Mouse (Mus musculus): ENCODE results near the gene Map3k13. TPM values are rescaled to one million over a fixed set of nuclear protein-coding genes. Genes with fewer than 3 reads are reported as not detected.

The Map3k13 gene
- polyA plus RNA-seq, 1 experiment from 2014 or later = 2.2 TPM

DNA sequence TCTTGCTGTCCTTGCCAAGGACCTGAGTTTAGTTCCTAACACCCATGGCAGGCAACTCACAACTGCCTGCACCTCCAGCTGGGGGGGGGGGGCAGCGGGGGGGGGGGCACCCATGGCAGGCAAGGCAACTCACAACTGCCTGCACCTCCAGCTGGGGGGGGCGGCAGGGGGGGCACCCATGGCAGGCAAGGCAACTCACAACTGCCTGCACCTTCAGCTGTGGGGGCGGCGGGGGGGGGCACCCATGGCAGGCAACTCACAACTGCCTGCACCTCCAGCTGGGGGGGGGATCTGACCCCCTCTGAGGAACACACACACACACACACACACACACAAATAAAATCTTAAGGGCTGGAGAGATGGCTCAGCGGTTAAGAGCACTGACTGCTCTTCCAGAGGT lies 175.7 kb downstream of the Map3k13 start:
- Histone ChIP-seq H3K9me3 (ENCODE audit: control insufficient read depth, low read length) (no peaks in the 10 kb centered on the region), H3K27ac (ENCODE audit: low read length) (no peak overlapping the region), H3K36me3 (ENCODE audit: control insufficient read depth, insufficient read depth, low read length) (no peaks in the 10 kb centered on the region), H3K9ac (ENCODE audit: low read depth, low read length) (no peak overlapping the region), H3K4me2 (ENCODE audit: low read depth, low read length) (no peak overlapping the region), H3K27me3 (replicated peaks; ENCODE audit: control insufficient read depth, insufficient read depth, low read length) (no peaks in the 10 kb centered on the region), H3K4me1 (ENCODE audit: control insufficient read depth, insufficient read depth, low read length) (no peaks in the 10 kb centered on the region), H3K4me3 (ENCODE audit: low read length) (no peak overlapping the region)
- WGBS = 86% methylated on average over 5 of the region's 5 CpGs
- ATAC-seq = no peak

- Histone ChIP-seq H3K9me3 (ENCODE audit: control insufficient read depth, low read length) (no peaks in the 10 kb centered on the region), H3K27ac (ENCODE audit: low read length) (no peak overlapping the region), H3K4me3 (ENCODE audit: low read length) (no peak overlapping the region), H3K9ac (ENCODE audit: low read depth, low read length) (no peak overlapping the region), H3K4me2 (ENCODE audit: low read depth, low read length) (no peak overlapping the region), H3K27me3 (replicated peaks; ENCODE audit: control insufficient read depth, insufficient read depth, low read length) (no peaks in the 10 kb centered on the region), H3K4me1 (ENCODE audit: control insufficient read depth, insufficient read depth, low read length) (no peaks in the 10 kb centered on the region), H3K36me3 (ENCODE audit: control insufficient read depth, insufficient read depth, low read length) (no peaks in the 10 kb centered on the region)
- ATAC-seq = no peak
- WGBS = 68% methylated on average over 6 of the region's 6 CpGs
These were observed 176.4 kb downstream of the Map3k13 start for GRCm38 (mm10) chr16:21970536-21970935.

- WGBS = 73% methylated on average over 4 of the region's 4 CpGs
- Histone ChIP-seq H3K36me3 (ENCODE audit: control insufficient read depth, insufficient read depth, low read length) (no peaks in the 10 kb centered on the region), H3K4me2 (ENCODE audit: low read depth, low read length) (no peak overlapping the region), H3K9ac (ENCODE audit: low read depth, low read length) (no peak overlapping the region), H3K9me3 (ENCODE audit: control insufficient read depth, low read length) (no peaks in the 10 kb centered on the region), H3K4me3 (ENCODE audit: low read length) (no peak overlapping the region), H3K4me1 (ENCODE audit: control insufficient read depth, insufficient read depth, low read length) (no peaks in the 10 kb centered on the region), H3K27ac (ENCODE audit: low read length) (no peak overlapping the region), H3K27me3 (replicated peaks; ENCODE audit: control insufficient read depth, insufficient read depth, low read length) (no peaks in the 10 kb centered on the region)
- ATAC-seq = no peak
These were observed 177.3 kb downstream of the Map3k13 start for GRCm38 (mm10) chr16:21971446-21971845.

GRCm38 (mm10) chr16:21976203-21976602 lies 182.1 kb downstream of the Map3k13 start:
- Histone ChIP-seq H3K4me2 (ENCODE audit: low read depth, low read length) (no peak overlapping the region), H3K27ac (ENCODE audit: low read length) (no peak overlapping the region), H3K4me3 (ENCODE audit: low read length) (no peak overlapping the region), H3K36me3 (ENCODE audit: control insufficient read depth, insufficient read depth, low read length) (no peaks in the 10 kb centered on the region), H3K9me3 (ENCODE audit: control insufficient read depth, low read length) (no peaks in the 10 kb centered on the region), H3K9ac (ENCODE audit: low read depth, low read length) (no peak overlapping the region), H3K27me3 (replicated peaks; ENCODE audit: control insufficient read depth, insufficient read depth, low read length) (no peaks in the 10 kb centered on the region), H3K4me1 (ENCODE audit: control insufficient read depth, insufficient read depth, low read length) (no peaks in the 10 kb centered on the region)
- no peak for ATAC-seq
- WGBS = 10% methylated on average over 16 of the region's 16 CpGs

DNA sequence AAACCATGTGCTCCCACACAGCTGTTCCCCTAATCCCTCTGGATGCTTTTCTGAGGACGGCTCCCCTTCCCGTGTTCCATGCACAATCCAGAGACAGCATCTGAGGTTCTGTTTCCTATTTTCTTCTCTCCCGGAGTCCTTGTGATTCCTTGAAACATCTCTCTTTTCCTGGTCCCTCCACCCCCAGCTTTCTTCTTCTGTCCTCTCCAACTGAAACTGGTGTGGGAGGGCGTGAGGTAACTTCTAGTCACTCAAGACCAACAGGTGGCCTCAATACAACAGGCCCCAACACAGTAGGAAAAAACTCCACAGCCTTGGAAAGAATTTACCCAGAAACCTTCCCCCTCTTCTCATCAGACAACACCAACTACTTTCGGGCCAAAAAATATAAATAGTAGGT lies 183.2 kb downstream of the Map3k13 start:
- ATAC-seq = no peak
- Histone ChIP-seq H3K4me1 (ENCODE audit: control insufficient read depth, insufficient read depth, low read length) (no peaks in the 10 kb centered on the region), H3K9me3 (ENCODE audit: control insufficient read depth, low read length) (no peaks in the 10 kb centered on the region; the same call in 1 of the 2 replicates), H3K9ac (ENCODE audit: low read depth, low read length) (no peak overlapping the region), H3K4me3 (ENCODE audit: low read length) (no peak overlapping the region), H3K27me3 (replicated peaks; ENCODE audit: control insufficient read depth, insufficient read depth, low read length) (no peaks in the 10 kb centered on the region), H3K36me3 (ENCODE audit: control insufficient read depth, insufficient read depth, low read length) (no peaks in the 10 kb centered on the region), H3K27ac (ENCODE audit: low read length) (no peak overlapping the region), H3K4me2 (ENCODE audit: low read depth, low read length) (no peak overlapping the region)
- WGBS = 69% methylated on average over 5 of the region's 5 CpGs

Other genes with a start within 250 kb of the Map3k13 start
- 12.8 and 13.9 TPM in 2 replicates for gene 2510009E07Rik, start 99.7 kb upstream of the Map3k13 start, polyA plus RNA-seq (2015; fragmentation: Nextera tagmentation; extraction: Ambion mirVana)
- 20.2 and 25.9 TPM in 2 replicates for gene Ehhadh, start 6.5 kb upstream of the Map3k13 start, polyA plus RNA-seq (2015; fragmentation: Nextera tagmentation; extraction: Ambion mirVana)
- gene Tmem41a, start 153.2 kb downstream of the Map3k13 start, polyA plus RNA-seq (2015; fragmentation: Nextera tagmentation; extraction: Ambion mirVana) = 102 and 113 TPM in 2 replicates
- 39.0 and 40.8 TPM in 2 replicates for gene Liph, start 201.3 kb downstream of the Map3k13 start, polyA plus RNA-seq (2015; fragmentation: Nextera tagmentation; extraction: Ambion mirVana)
- gene Senp2, start 215.1 kb downstream of the Map3k13 start, polyA plus RNA-seq (2015; fragmentation: Nextera tagmentation; extraction: Ambion mirVana) = 28.2 and 29.5 TPM in 2 replicates

Measured in intestine, embryonic 16.5 days (tissue).